Mouse (Mus musculus): ENCODE data around the gene Agap3. TPM values are rescaled to one million over a fixed set of nuclear protein-coding genes. Genes with fewer than 3 reads are reported as not detected.
A peak's percentile ranks its signal among the peaks of the same experiment; 100 is the strongest.

Agap3 gene
- polyA plus RNA-seq, 1 experiment from 2014 or later, result 21.9 TPM

DNA sequence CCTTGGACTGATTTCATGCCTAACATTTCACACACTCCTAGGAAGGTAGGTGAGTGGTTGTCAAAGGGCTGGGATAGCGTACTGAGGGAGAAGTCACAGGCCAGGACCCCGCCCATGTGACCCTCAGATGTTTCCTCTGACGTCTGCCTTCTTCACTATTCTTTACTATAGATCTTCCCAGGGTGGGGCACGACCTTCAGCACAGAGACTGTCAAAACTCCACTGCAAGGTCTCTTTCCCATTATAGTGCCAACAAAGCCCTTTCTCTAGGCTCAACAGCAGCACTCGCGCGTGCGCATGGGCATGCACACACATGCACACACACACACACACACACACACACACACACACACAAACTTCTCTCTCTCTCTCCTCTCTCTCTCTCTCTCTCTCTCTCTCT lies 71.8 kb downstream of the Agap3 start:
- H3K27me3 ChIP-seq (ENCODE audit: control insufficient read depth, insufficient read depth, low read length), result peaks cover 25% of the 10 kb centered on the region; the same call in 1 of the 2 replicates
- 52% methylated on average over 8 of the region's 8 CpGs for WGBS
- no peak overlapping the region for H3K27ac ChIP-seq (replicated peaks)
- no peaks in the 10 kb centered on the region; the same call in 1 of the 2 replicates for H3K4me1 ChIP-seq (replicated peaks; ENCODE audit: control insufficient read depth, insufficient read depth)
- DNase-seq (ENCODE audit: low spot score), result no peak
- no peaks in the 10 kb centered on the region for H3K36me3 ChIP-seq (ENCODE audit: control insufficient read depth, insufficient read depth, low read length)
- no peak for TF ChIP-seq EP300 (optimal IDR thresholded peaks at IDR 0.05)
- no peak for TF ChIP-seq CTCF (IDR thresholded peaks at IDR 0.05; ENCODE audit: low read depth)
- H3K4me3 ChIP-seq (ENCODE audit: low read depth, low read length), result no peak overlapping the region
- no peak overlapping the region for H3K9ac ChIP-seq (ENCODE audit: low read length)
- no peak for ATAC-seq (ENCODE audit: low FRiP score, low TSS enrichment)
- H3K9me3 ChIP-seq (ENCODE audit: control insufficient read depth, low read length), result no peaks in the 10 kb centered on the region
- no peak overlapping the region for H3K4me2 ChIP-seq (replicated peaks; ENCODE audit: low read depth)

DNA sequence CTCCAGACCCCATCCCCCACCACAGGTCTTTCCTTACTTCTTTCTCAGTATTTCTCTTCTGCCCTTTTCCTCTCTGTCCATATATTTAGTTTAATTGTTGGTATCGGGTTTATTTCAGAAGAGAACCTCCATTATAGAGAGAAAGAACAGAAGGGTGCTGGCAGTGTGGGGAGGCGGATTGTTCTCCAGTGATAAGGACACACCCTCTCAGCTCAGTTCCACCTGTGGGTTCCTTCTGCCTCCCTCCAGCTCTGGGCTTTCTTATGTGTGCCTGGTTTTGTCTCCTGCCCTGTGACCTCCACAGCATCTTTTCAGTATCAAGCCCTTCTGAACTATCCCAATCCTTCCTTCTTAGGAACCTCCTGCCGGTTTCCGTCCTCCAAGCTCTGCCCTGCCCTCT lies 72.5 kb downstream of the Agap3 start:
- DNase-seq (ENCODE audit: low spot score), result no peak
- Histone ChIP-seq H3K27me3 (ENCODE audit: control insufficient read depth, insufficient read depth, low read length) (peaks cover 28% of the 10 kb centered on the region; the same call in 1 of the 2 replicates), H3K27ac (replicated peaks) (no peak overlapping the region), H3K4me2 (replicated peaks; ENCODE audit: low read depth) (no peak overlapping the region), H3K9me3 (ENCODE audit: control insufficient read depth, low read length) (no peaks in the 10 kb centered on the region), H3K9ac (ENCODE audit: low read length) (no peak overlapping the region), H3K36me3 (ENCODE audit: control insufficient read depth, insufficient read depth, low read length) (no peaks in the 10 kb centered on the region), H3K4me1 (replicated peaks; ENCODE audit: control insufficient read depth, insufficient read depth) (no peaks in the 10 kb centered on the region; the same call in 1 of the 2 replicates), H3K4me3 (ENCODE audit: low read depth, low read length) (no peak overlapping the region)
- no peak for ATAC-seq (ENCODE audit: low FRiP score, low TSS enrichment)
- 15% methylated on average over 4 of the region's 4 CpGs for WGBS
- no peak for TF ChIP-seq CTCF (IDR thresholded peaks at IDR 0.05; ENCODE audit: low read depth)
- no peak for TF ChIP-seq EP300 (optimal IDR thresholded peaks at IDR 0.05)

- ATAC-seq (ENCODE audit: low FRiP score, low TSS enrichment) (no peak), DNase-seq (ENCODE audit: low spot score) (no peak)
- Histone ChIP-seq H3K4me1 (replicated peaks; ENCODE audit: control insufficient read depth, insufficient read depth) (no peaks in the 10 kb centered on the region; the same call in 1 of the 2 replicates), H3K4me3 (ENCODE audit: low read depth, low read length) (peak overlapping the region; percentile 40), H3K9me3 (ENCODE audit: control insufficient read depth, low read length) (no peaks in the 10 kb centered on the region), H3K27me3 (ENCODE audit: control insufficient read depth, insufficient read depth, low read length) (peaks cover 28% of the 10 kb centered on the region; the same call in 1 of the 2 replicates), H3K9ac (ENCODE audit: low read length) (no peak overlapping the region), H3K4me2 (replicated peaks; ENCODE audit: low read depth) (peak overlapping the region; percentile 62), H3K27ac (replicated peaks) (no peak overlapping the region), H3K36me3 (ENCODE audit: control insufficient read depth, insufficient read depth, low read length) (no peaks in the 10 kb centered on the region)
- 5% methylated on average over 33 of the region's 34 CpGs for WGBS
- TF ChIP-seq EP300 (optimal IDR thresholded peaks at IDR 0.05), result no peak
- no peak for TF ChIP-seq CTCF (IDR thresholded peaks at IDR 0.05; ENCODE audit: low read depth)
Observed at GRCm38 (mm10) chr5:24525360-24526189, 73.6 kb downstream of the Agap3 start.

GRCm38 (mm10) chr5:24526190-24526888 lies 74.4 kb downstream of the Agap3 start:
- Histone ChIP-seq H3K9me3 (ENCODE audit: control insufficient read depth, low read length) (no peaks in the 10 kb centered on the region), H3K4me3 (ENCODE audit: low read depth, low read length) (peak overlapping the region; percentile 40), H3K36me3 (ENCODE audit: control insufficient read depth, insufficient read depth, low read length) (no peaks in the 10 kb centered on the region), H3K27ac (replicated peaks) (no peak overlapping the region), H3K4me2 (replicated peaks; ENCODE audit: low read depth) (peak overlapping the region; percentile 62), H3K27me3 (ENCODE audit: control insufficient read depth, insufficient read depth, low read length) (peaks cover 28% of the 10 kb centered on the region; the same call in 1 of the 2 replicates), H3K4me1 (replicated peaks; ENCODE audit: control insufficient read depth, insufficient read depth) (no peaks in the 10 kb centered on the region; the same call in 1 of the 2 replicates), H3K9ac (ENCODE audit: low read length) (no peak overlapping the region)
- WGBS, result under 1% methylated on average over 22 of the region's 109 CpGs
- ATAC-seq (ENCODE audit: low FRiP score, low TSS enrichment) (peak; percentile 24; the same call in 1 of the 2 replicates), DNase-seq (ENCODE audit: low spot score) (no peak)
- no peak for TF ChIP-seq EP300 (optimal IDR thresholded peaks at IDR 0.05)
- TF ChIP-seq CTCF (IDR thresholded peaks at IDR 0.05; ENCODE audit: low read depth), result no peak

GRCm38 (mm10) chr5:24526889-24527230 lies 74.9 kb downstream of the Agap3 start, which contains the start of gene Gbx1:
Gene Gbx1, minus strand, starts transcription at chr5:24527202.
- no peak within 1 kb of the TSS for H3K9ac ChIP-seq (ENCODE audit: low read length)
- ATAC-seq (ENCODE audit: low FRiP score, low TSS enrichment) (peak; percentile 54), DNase-seq (ENCODE audit: low spot score) (peak; percentile 60)
- peak within 1 kb of the TSS; percentile 40 for H3K4me3 ChIP-seq (ENCODE audit: low read depth, low read length)
- H3K36me3 ChIP-seq (ENCODE audit: control insufficient read depth, insufficient read depth, low read length), result no peaks in the 10 kb centered on the region
- no peaks in the 10 kb centered on the region; the same call in 1 of the 2 replicates for H3K4me1 ChIP-seq (replicated peaks; ENCODE audit: control insufficient read depth, insufficient read depth)
- H3K4me2 ChIP-seq (replicated peaks; ENCODE audit: low read depth), result peak within 1 kb of the TSS; percentile 62
- WGBS, result 2% methylated on average over 34 of the region's 49 CpGs
- H3K9me3 ChIP-seq (ENCODE audit: control insufficient read depth, low read length), result no peaks in the 10 kb centered on the region
- TF ChIP-seq EP300 (optimal IDR thresholded peaks at IDR 0.05) (no peak), CTCF (IDR thresholded peaks at IDR 0.05; ENCODE audit: low read depth) (peak; percentile 22; the same call in 1 of the 2 replicates)
- no peak within 1 kb of the TSS for H3K27ac ChIP-seq (replicated peaks)
- H3K27me3 ChIP-seq (ENCODE audit: control insufficient read depth, insufficient read depth, low read length), result peaks cover 28% of the 10 kb centered on the region; the same call in 1 of the 2 replicates

Data from stomach, postnatal 0 days (tissue).